Comparison of ENCODE assay signal across 26 mouse cellular contexts in the genomic region with DNA sequence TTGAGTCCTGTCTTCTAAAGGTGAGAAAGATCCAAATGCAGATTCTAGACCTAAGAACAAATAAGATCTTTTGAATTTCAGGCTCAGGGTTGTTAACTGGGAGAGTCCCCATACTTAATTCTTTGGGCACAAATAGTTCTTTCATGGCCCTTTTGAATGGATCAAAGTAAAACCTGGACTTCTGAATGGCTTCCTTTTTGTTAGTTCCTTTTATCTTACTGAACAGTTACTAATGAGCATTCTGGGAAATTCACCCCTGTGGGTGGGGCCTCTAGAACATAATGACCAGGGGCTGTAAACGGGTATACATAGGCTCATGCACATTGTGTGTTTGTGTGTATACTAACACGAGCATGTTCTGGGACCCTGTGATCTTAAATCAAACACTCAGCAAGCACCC.
DNase-seq lines count a peak whose midpoint lies in the region; ATAC-seq and TF ChIP-seq lines count a peak whose summit lies in the region.
"Had no signal": no experiment of that assay in that cellular context is flagged by ENCODE, and none has a peak within 500 bp of the region (broad histone marks: within the 10 kb centered on the region; RNA-seq: fewer than 3 reads in every experiment).

No protein-coding gene starts in this region.

- peak overlapping the region; percentile 4; the same call in 1 of the 2 replicates for H3K27ac ChIP-seq in forebrain, embryonic 12.5 days
- no peak overlapping the region for H3K27ac ChIP-seq in forebrain, embryonic 16.5 days (ENCODE audit: low read length)
- no peak overlapping the region for H3K27ac ChIP-seq in MEL (ENCODE audit: control insufficient read depth, low read depth, low read length)
- H3K27ac ChIP-seq in forebrain, embryonic 13.5 days: no peak overlapping the region
- no peak overlapping the region for H3K27ac ChIP-seq in midbrain, embryonic 10.5 days (replicated peaks)
- H3K27ac ChIP-seq: embryonic facial prominence, embryonic 12.5 days; embryonic facial prominence, embryonic 15.5 days; hindbrain, embryonic 10.5 days; hindbrain, embryonic 13.5 days; intestine, embryonic 15.5 days; kidney, embryonic 15.5 days had no signal

- peaks cover 34% of the 10 kb centered on the region for H3K4me1 ChIP-seq in forebrain, embryonic 12.5 days
- H3K4me1 ChIP-seq in forebrain, embryonic 16.5 days (replicated peaks; ENCODE audit: control insufficient read depth, insufficient read depth, low read length): peaks cover 20% of the 10 kb centered on the region
- peaks cover 4 to 13% of the 10 kb centered on the region in 2 experiments; a peak in 3 of 4 replicates for H3K4me1 ChIP-seq in MEL (ENCODE audit: control insufficient read depth in 1 of 2, insufficient read depth in 2 of 2, low read length in 2 of 2)
- peaks cover 36% of the 10 kb centered on the region for H3K4me1 ChIP-seq in forebrain, embryonic 13.5 days
- peaks cover 62% of the 10 kb centered on the region for H3K4me1 ChIP-seq in midbrain, embryonic 10.5 days

- WGBS in forebrain, embryonic 12.5 days: 1% methylated on average over 2 of the region's 2 CpGs
- WGBS in forebrain, embryonic 16.5 days: 5% methylated on average over 2 of the region's 2 CpGs
- WGBS in forebrain, embryonic 13.5 days: 1% methylated on average over 2 of the region's 2 CpGs
- WGBS in midbrain, embryonic 10.5 days: 13% methylated on average over 2 of the region's 2 CpGs

- H3K9ac ChIP-seq in forebrain, embryonic 12.5 days: no peak overlapping the region
- no peak overlapping the region for H3K9ac ChIP-seq in forebrain, embryonic 16.5 days (replicated peaks; ENCODE audit: low read depth, low read length)
- H3K9ac ChIP-seq in MEL (ENCODE audit: control insufficient read depth, low read depth, low read length, poor library complexity, severe bottlenecking): no peak overlapping the region
- no peak overlapping the region for H3K9ac ChIP-seq in forebrain, embryonic 13.5 days
- H3K9ac ChIP-seq: embryonic facial prominence, embryonic 12.5 days; embryonic facial prominence, embryonic 15.5 days; hindbrain, embryonic 13.5 days; intestine, embryonic 15.5 days; kidney, embryonic 15.5 days had no signal

- H3K36me3 ChIP-seq in forebrain, embryonic 12.5 days (replicated peaks): no peaks in the 10 kb centered on the region
- H3K36me3 ChIP-seq in forebrain, embryonic 16.5 days (ENCODE audit: control insufficient read depth, insufficient read depth): no peaks in the 10 kb centered on the region
- H3K36me3 ChIP-seq in MEL (ENCODE audit: control insufficient read depth in 1 of 2, insufficient read depth in 2 of 2, low read length in 2 of 2): peaks cover 0 to 6% of the 10 kb centered on the region in 2 experiments; a peak in 2 of 4 replicates
- H3K36me3 ChIP-seq in forebrain, embryonic 13.5 days (ENCODE audit: poor library complexity, severe bottlenecking): no peaks in the 10 kb centered on the region
- no peaks in the 10 kb centered on the region for H3K36me3 ChIP-seq in midbrain, embryonic 10.5 days
- H3K36me3 ChIP-seq: embryonic facial prominence, embryonic 12.5 days; embryonic facial prominence, embryonic 15.5 days; hindbrain, embryonic 10.5 days; hindbrain, embryonic 13.5 days; intestine, embryonic 15.5 days; kidney, embryonic 15.5 days had no signal

- no peaks in the 10 kb centered on the region for H3K9me3 ChIP-seq in forebrain, embryonic 12.5 days
- no peaks in the 10 kb centered on the region for H3K9me3 ChIP-seq in forebrain, embryonic 16.5 days (ENCODE audit: control insufficient read depth, low read length)
- H3K9me3 ChIP-seq in MEL (replicated peaks; ENCODE audit: insufficient read depth, low read length): no peaks in the 10 kb centered on the region
- H3K9me3 ChIP-seq in forebrain, embryonic 13.5 days (replicated peaks): no peaks in the 10 kb centered on the region
- H3K9me3 ChIP-seq in midbrain, embryonic 10.5 days (replicated peaks): no peaks in the 10 kb centered on the region
- H3K9me3 ChIP-seq: embryonic facial prominence, embryonic 12.5 days; embryonic facial prominence, embryonic 15.5 days; hindbrain, embryonic 10.5 days; hindbrain, embryonic 13.5 days; intestine, embryonic 15.5 days; kidney, embryonic 15.5 days had no signal

- TF ChIP-seq CTCF in MEL (IDR thresholded peaks at IDR 0.05 in 2 of 3, conservative IDR thresholded peaks at IDR 0.05 in 1 of 3; ENCODE audit: control insufficient read depth in 1 of 3, insufficient read depth in 1 of 3, low read depth in 2 of 3, low read length in 3 of 3, poor library complexity in 1 of 3, severe bottlenecking in 1 of 3): no peak

- TF ChIP-seq EP300 in MEL (IDR thresholded peaks at IDR 0.05; ENCODE audit: low read depth in 1 of 2, low read length in 2 of 2): no peak

- no peak for TF ChIP-seq RAD21 in MEL (IDR thresholded peaks at IDR 0.05; ENCODE audit: low read depth, low read length)

- TF ChIP-seq POLR2A in MEL (IDR thresholded peaks at IDR 0.05; ENCODE audit: control insufficient read depth in 1 of 2, insufficient read depth in 1 of 2, low read depth in 1 of 2, low read length in 2 of 2, poor library complexity in 1 of 2): no peak

- no peak overlapping the region for H3K4me3 ChIP-seq in forebrain, embryonic 12.5 days (replicated peaks)
- H3K4me3 ChIP-seq in forebrain, embryonic 16.5 days (replicated peaks; ENCODE audit: low read length): no peak overlapping the region
- H3K4me3 ChIP-seq in MEL (ENCODE audit: control insufficient read depth in 1 of 2, insufficient read depth in 1 of 2, low read depth in 2 of 2, low read length in 2 of 2): no peak overlapping the region
- H3K4me3 ChIP-seq in forebrain, embryonic 13.5 days: no peak overlapping the region
- no peak overlapping the region for H3K4me3 ChIP-seq in midbrain, embryonic 10.5 days
- H3K4me3 ChIP-seq: embryonic facial prominence, embryonic 12.5 days; embryonic facial prominence, embryonic 15.5 days; hindbrain, embryonic 10.5 days; hindbrain, embryonic 13.5 days; intestine, embryonic 15.5 days; kidney, embryonic 15.5 days had no signal

- ATAC-seq in forebrain, embryonic 12.5 days (ENCODE audit: low FRiP score): peak; percentile 62; the same call in 1 of the 2 replicates
- ATAC-seq in forebrain, embryonic 16.5 days: no peak
- 0 out of 2 replicates have a peak, but pooled peaks have one; percentile 26 for ATAC-seq in forebrain, embryonic 13.5 days
- ATAC-seq: hindbrain, embryonic 16.5 days; intestine, embryonic 15.5 days had no signal

- no peaks in the 10 kb centered on the region for H3K79me2 ChIP-seq in MEL (ENCODE audit: control insufficient read depth, insufficient read depth, low read length, poor library complexity)

- H3K4me2 ChIP-seq in forebrain, embryonic 12.5 days: no peak overlapping the region
- no peak overlapping the region for H3K4me2 ChIP-seq in forebrain, embryonic 16.5 days (ENCODE audit: low read length)
- H3K4me2 ChIP-seq in forebrain, embryonic 13.5 days: no peak overlapping the region
- H3K4me2 ChIP-seq: embryonic facial prominence, embryonic 12.5 days; embryonic facial prominence, embryonic 15.5 days; heart, embryonic 11.5 days; hindbrain, embryonic 13.5 days; intestine, embryonic 15.5 days; kidney, embryonic 15.5 days had no signal

- H3K27me3 ChIP-seq in forebrain, embryonic 12.5 days: 0 out of 2 replicates have a peak, but pooled peaks cover 8% of the 10 kb centered on the region
- H3K27me3 ChIP-seq in forebrain, embryonic 16.5 days (replicated peaks; ENCODE audit: control insufficient read depth, insufficient read depth, low read length): no peaks in the 10 kb centered on the region
- H3K27me3 ChIP-seq in MEL (ENCODE audit: control insufficient read depth in 1 of 2, insufficient read depth in 2 of 2, low read length in 2 of 2): no peaks in the 10 kb centered on the region
- 0 out of 2 replicates have a peak, but pooled peaks cover under 1% of the 10 kb centered on the region for H3K27me3 ChIP-seq in forebrain, embryonic 13.5 days
- no peaks in the 10 kb centered on the region; the same call in 1 of the 2 replicates for H3K27me3 ChIP-seq in midbrain, embryonic 10.5 days (ENCODE audit: low read depth, poor library complexity, severe bottlenecking)
- H3K27me3 ChIP-seq: embryonic facial prominence, embryonic 12.5 days; embryonic facial prominence, embryonic 15.5 days; hindbrain, embryonic 13.5 days; intestine, embryonic 15.5 days; kidney, embryonic 15.5 days had no signal

- peak; percentile 41 for DNase-seq in embryo, embryonic 10.5 days (ENCODE audit: low spot score)
- DNase-seq in embryo, embryonic 10 days (ENCODE audit: low spot score): no peak
- peak; percentile 15 for DNase-seq in MEL (ENCODE audit: low read depth, low spot score)
- no peak for DNase-seq in cerebellum, adult 18-20 months
- DNase-seq in midbrain, embryonic 10.5 days (ENCODE audit: low spot score): no peak
- DNase-seq: adrenal gland, postnatal 10 days; adrenal gland, postnatal 36 days; cerebellum, adult 11 months; cerebellum, adult 8-10 months; cerebellum, postnatal 10 days; cerebellum, postnatal 36 days; gastrocnemius, postnatal 10 days; heart, adult 11 months; kidney, adult 11 months; kidney, adult 8-10 months had no signal

TF ChIP-seq in MEL, 35 proteins besides CTCF, POLR2A, EP300 and RAD21 (continues in another document):
- TF ChIP-seq ZKSCAN1 (IDR thresholded peaks at IDR 0.05; ENCODE audit: low read depth, low read length) (no peak), ZC3H11A (IDR thresholded peaks at IDR 0.05; ENCODE audit: low read depth, low read length) (no peak), BHLHE40 (IDR thresholded peaks at IDR 0.05; ENCODE audit: borderline replicate concordance, low read depth, low read length) (no peak), MYB (IDR thresholded peaks at IDR 0.05; ENCODE audit: low read depth, low read length) (no peak), CHD1 (IDR thresholded peaks at IDR 0.05; ENCODE audit: low read depth, low read length) (no peak), TCF12 (IDR thresholded peaks at IDR 0.05; ENCODE audit: low read depth, low read length) (no peak), RCOR1 (IDR thresholded peaks at IDR 0.05; ENCODE audit: low read depth, low read length) (no peak), ZMIZ1 (IDR thresholded peaks at IDR 0.05; ENCODE audit: low read depth, low read length) (no peak), POLR2AphosphoS2 (IDR thresholded peaks at IDR 0.05; ENCODE audit: low read length) (no peak), CHD2 (IDR thresholded peaks at IDR 0.05; ENCODE audit: low read length) (no peak), USF2 (IDR thresholded peaks at IDR 0.05; ENCODE audit: borderline replicate concordance in 1 of 2, insufficient read depth in 1 of 2, low read depth in 1 of 2, low read length in 2 of 2) (no peak), ETS1 (IDR thresholded peaks at IDR 0.05; ENCODE audit: low read depth, low read length) (no peak), GABPA (IDR thresholded peaks at IDR 0.05; ENCODE audit: low read depth, low read length) (no peak), SIN3A (IDR thresholded peaks at IDR 0.05; ENCODE audit: low read length) (no peak), NELFE (IDR thresholded peaks at IDR 0.05; ENCODE audit: low read depth, low read length) (no peak), ZNF384 (IDR thresholded peaks at IDR 0.05; ENCODE audit: low read depth, low read length) (no peak), MAZ (IDR thresholded peaks at IDR 0.05; ENCODE audit: low read depth, low read length) (no peak), E2F4 (IDR thresholded peaks at IDR 0.05; ENCODE audit: borderline replicate concordance, low read depth, low read length) (no peak)

Comparison
In these comparisons a context has a peak if more than half of its experiments do, and no peak if none do; other contexts are left out.
1. DNase-seq: peak in embryo, embryonic 10.5 days (single experiment) and MEL (single experiment); none in embryo, embryonic 10 days (single experiment), cerebellum, adult 18-20 months (0 of 2) and midbrain, embryonic 10.5 days (single experiment).